Mouse (Mus musculus) T-helper 17 cell (primary cell): ENCODE data around the gene Ptpn6.

Source experiments
- in situ Hi-C, 2 experiments: fragments of 300-600 bp; cut with MboI, MseI; formaldehyde crosslinking; loops; 1 replicate in 1 of 2; 2 replicates in 1 of 2; pipeline ENCODE4 v1.15.1; 2025; ENCODE audit warnings: high pct_unique_total_duplicates in 2 of 2

The Ptpn6 gene

DNA sequence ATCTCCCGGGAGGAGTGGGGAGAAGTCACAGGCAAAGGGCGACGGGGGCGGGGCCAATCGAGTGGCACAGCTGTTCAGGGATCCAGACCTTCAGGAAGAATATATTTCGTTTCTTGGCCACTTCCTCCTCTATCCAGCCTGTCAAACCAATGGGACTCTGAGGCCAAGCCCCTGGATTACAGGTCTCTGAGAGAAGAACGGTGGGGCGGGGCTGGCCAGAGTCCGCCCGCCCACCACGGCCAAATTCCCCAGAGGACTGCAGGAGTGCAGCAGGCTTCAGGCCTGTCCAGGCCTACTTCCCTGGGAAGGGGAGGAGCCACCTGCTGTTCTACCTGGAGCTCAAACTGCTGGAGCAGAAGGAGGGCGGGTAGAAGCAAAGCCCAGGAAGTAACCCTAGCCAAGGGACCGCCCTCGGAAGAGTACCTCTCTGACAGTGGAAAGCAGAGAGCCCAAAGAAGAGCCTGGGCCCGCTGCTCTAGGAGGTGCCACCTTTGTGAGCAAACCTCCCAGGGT lies at the start of gene Ptpn6:
Gene Ptpn6 (minus strand): TSS at position 204 of the 513 bp plus-strand sequence.
- in situ Hi-C loops = no loop called here

DNA sequence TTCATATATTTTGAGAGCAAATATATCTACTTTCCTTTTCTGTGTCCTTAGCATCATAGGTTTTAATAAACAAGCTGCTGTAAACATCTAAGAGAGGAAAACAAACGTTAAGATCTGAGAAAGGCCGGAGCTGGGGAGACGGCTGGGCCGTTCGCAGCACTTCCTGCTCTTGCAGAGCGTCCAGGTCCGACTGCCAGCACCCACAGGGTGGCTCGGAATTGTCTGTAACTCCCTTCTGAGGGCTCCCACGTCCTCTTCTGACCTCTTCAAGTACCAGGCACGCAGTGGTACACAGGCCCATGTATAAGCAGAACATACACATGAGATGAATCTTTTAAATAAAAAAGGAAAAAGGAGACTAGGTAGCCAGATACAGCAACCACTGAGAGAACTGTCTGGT lies 49.2 kb upstream of the Ptpn6 start:
- in situ Hi-C loops = loop anchor here in 1 of 2 experiments (25.0 kb wide), 1 partner anchor 750 kb away; no protein-coding TSS in a partner anchor

DNA sequence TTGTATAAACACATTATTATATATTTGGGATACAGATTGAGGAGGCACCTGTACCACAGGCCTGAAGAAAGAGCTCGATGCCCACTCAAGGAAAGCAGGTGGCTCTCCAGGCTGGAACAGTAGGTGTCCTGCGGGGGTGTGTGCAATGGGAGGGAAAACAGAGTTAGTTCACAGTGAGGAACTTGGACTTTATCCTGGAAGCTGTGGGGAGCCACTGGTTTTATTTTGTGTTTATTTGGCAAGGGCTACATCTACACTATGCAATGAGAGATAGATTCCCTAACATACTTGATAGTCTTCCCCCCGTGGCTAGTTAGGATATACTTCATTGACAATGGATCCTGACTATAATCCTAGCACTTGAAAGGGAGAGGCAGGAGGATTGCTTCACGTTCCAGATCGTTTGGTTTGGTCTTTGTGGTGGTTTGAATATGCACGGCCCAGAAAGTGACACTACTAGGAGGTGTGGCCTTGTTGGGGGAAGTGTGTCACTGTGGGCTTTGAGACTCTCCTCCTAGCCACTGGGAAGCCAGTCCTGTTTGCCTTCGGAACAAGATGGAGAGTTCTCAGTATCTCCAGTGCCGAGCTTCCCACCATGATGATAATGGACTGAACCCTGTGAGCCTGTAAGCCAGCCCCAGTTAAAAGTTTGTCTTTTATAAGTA lies 48.4 kb upstream of the Ptpn6 start:
- in situ Hi-C loops = loop anchor here in 1 of 2 experiments (25.0 kb wide), 1 partner anchor 750 kb away; no protein-coding TSS in a partner anchor

DNA sequence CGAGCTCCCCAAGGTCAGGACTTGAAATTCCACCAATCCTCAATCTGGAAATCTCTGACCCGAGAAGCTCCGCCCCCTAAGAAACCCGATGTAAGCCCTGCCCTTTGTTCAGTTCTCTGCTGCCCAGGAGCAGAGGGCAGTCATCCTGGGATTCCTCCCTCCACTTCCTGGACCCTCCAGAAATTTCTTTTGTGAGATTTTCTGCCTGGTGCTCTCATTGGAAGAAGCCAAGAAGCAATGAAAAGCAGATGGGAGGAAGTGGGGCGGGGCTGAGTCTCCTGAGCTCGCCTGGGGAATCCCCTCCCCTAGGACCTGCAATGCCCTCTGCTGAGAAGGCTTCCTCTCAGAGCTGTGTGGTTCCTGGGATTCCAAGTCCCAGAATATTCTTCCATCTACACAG lies 43.9 kb upstream of the Ptpn6 start:
- in situ Hi-C loops = loop anchor here in 1 of 2 experiments (25.0 kb wide), 1 partner anchor 745 kb away; no protein-coding TSS in a partner anchor

DNA sequence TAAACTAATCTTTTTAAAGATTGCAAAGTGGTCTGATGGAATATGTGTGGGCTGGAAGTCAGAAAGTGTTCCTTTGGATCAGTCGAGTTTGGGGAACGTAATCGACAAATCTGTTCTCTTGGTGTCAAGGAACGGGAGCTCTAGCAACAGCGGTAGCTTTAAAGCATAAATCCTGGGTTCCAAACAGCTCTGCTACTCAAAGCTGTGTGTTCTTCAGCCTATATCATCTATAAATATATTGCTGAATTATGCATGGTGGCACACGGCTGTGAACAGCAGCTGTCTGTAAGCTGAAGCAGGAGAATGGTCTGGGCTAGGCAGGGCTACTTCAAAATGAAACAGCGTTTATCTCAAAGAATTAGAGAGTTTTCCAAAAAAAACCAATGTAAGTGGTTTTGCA lies 42.4 kb upstream of the Ptpn6 start:
- in situ Hi-C loops = loop anchor here in 1 of 2 experiments (25.0 kb wide), 1 partner anchor 744 kb away; no protein-coding TSS in a partner anchor

DNA sequence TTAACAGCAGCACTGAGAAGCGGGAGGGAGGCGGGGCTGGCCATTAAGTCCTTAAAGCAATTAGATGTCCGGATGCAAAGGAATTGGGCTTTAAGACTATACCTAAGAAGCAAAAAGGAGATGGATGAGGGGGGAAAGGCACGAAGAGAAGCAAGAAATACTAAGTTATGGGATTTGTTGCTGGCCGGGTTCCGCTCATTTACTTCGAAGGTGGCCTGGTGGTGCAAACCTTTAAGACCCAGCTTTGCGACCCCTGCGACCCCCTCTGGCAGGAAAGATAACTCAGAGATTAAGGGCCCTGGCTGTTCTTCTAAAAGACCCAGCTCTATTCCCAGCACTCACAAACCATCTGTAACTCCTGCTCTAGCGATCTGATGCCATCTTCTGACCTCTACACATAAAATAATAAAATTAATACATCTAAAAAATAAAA lies 41.5 kb upstream of the Ptpn6 start:
- in situ Hi-C loops = loop anchor here in 1 of 2 experiments (25.0 kb wide), 1 partner anchor 743 kb away; no protein-coding TSS in a partner anchor

DNA sequence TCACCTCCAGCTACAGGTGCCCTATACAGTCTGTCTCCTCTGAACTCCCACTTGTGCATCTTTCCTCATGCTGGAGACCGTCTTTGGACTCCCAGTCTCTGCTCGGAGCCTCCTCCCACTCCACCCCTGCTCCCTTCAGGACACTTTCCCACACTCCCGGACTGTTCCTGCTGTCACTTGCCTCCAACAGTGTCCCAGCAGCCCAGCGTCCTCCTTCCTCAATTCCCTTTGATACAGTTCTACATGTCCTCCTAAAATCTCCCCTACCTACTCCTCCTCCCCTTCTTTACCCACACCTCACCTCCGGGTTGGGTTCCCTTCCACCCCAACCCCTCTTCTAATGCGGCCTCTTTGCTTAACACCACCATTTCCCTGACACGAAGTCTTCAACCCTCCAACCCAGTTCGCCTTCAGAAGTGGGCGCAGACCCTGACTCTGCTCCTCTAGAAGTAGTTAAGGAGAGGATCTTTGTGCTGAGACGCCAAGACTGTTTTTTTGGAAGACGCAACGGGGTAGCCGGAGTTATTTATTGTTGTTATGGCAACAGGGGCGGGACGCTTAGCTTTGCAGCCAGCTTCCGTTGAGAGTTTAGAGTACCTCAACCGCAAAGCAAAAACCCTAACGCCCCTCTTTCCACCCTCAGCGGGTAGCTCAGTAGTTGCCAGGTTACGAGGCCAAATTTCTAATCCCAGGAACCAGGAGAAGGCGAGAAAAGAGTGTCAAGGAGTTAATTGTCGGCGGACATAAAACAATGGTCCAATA lies 40.9 kb upstream of the Ptpn6 start, which contains the start of gene Lrrc23:
Gene Lrrc23 (minus strand): TSS at position 506 of the 762 bp plus-strand sequence.
- in situ Hi-C loops = loop anchor here in 1 of 2 experiments (25.0 kb wide), 1 partner anchor 742 kb away; no protein-coding TSS in a partner anchor

DNA sequence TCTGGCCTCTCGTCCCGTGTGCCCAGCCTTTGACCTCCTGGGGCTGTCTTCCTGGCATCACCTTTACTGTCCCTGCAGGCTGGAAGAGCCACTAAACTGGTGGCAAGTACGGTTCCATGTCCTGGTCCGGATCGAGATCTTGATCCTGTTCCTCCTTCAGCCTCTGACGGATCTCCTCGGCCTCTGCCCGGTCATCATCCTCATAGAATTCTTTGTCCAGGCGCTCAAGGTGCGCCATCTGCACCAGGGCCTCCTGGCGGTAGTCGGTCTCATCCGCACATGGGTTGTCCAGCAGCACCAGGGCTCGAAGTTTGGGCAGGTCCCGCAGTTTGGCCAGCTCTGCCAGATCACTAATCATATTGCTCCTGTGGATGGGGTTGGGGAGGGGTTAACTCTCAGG lies 32.0 kb upstream of the Ptpn6 start:
- in situ Hi-C loops = no loop called here

DNA sequence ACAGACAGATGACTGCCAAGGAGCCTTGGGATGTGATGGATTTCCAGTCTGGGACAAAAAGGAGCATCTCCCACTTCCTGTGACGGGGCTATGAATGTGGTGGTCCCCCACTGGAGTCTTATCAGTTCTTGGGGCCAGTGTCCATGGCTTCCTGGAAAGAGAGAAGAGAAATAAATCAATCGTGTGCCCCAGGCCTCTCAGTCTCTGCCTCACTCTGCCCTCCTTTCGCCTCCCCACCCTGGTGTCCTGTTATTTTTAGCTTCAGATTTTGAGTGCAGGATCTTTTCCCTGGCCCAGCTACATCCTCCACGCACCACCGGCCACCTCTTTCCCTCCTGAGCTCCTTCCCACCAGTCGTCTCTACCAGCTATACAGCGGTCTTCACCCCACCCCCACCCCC lies 31.5 kb upstream of the Ptpn6 start:
- in situ Hi-C loops = no loop called here

DNA sequence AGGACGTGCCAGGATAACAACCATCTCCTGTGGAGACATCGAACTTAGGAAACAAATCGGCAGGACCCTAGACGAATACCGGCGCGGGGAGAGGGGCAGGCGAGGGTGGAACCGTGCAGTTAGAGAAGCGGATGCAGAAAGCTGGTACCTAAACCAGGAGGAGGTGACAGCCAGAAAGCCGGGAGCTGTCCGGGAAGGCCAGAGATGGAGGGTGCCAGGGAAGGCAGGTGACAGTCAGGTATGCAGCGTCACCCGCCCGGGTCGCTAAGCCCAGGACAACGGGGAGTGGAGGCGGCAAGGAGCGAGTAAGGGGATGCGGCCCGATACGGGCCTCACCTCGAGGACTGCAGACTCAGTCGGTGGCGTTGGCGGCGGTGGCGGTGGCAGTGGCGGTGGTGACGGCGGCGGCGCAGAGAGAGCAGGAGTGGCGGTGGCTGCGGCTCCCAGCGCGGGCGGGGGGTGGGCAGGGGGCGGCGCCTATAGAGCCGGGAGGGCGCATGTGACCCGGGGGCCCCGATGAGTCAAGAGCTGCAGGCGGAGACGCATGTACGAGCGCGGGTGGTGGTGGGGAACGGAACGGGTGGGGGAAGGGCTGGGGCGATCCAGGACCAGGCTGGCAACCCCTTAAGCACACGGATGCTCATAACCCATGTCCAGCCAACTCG lies 30.7 kb upstream of the Ptpn6 start, which contains the start of gene Eno2:
Gene Eno2 (minus strand): TSS at position 573 of the 665 bp plus-strand sequence.
- in situ Hi-C loops = no loop called here

DNA sequence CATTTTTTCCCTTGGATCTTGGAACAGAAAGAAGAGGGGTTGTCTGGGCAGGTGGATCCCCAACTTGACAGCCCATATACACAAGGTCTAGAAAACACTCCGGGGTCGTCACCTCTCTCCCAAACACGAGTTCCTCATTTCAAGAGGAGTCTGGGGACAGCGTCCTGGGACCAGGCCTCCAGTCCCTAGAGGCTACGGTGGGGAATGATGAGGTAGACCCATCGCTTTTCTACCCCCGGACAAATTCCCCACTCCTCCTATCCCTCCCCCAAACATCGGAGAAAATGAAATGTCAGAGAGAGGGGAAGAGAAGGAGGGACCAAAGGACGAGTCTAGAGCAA lies 30.2 kb upstream of the Ptpn6 start:
- in situ Hi-C loops = no loop called here

DNA sequence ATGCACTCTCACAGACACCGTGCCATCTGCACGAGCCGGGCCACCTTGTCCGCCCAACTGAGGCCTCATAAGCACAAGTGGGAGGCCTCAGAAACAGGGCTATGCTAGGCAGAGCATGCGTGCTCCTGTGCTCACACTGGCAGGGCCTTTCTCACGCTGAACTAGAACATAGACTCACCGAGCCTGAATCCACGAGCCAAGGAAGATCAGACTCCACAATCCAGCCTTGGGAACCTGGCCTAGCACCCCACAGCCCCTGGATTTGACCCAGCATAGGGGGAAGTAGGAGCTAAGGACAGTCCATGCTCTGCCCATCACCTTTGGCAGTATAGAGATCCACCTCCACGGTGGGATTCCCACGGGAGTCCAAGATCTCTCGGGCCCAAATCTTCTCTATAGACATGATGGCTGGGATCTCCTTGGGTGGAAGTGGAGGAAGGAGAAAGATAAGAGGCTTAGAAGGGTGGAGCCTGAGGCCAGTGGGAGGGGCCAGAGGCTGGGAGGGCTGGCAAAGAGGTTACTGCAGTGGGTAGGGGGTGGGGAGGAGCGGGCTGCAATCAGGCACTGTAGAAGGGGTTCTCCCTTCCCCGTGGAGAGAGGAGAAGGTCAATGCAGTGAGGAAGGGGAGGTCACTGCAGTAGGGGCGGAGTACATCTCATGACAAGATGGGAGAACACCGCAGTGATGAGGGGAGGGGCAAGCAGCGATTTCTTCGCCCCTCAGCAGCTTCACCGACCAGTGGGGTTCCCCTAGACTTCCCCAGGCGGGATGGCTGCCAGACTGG lies 29.6 kb upstream of the Ptpn6 start:
- in situ Hi-C loops = no loop called here

DNA sequence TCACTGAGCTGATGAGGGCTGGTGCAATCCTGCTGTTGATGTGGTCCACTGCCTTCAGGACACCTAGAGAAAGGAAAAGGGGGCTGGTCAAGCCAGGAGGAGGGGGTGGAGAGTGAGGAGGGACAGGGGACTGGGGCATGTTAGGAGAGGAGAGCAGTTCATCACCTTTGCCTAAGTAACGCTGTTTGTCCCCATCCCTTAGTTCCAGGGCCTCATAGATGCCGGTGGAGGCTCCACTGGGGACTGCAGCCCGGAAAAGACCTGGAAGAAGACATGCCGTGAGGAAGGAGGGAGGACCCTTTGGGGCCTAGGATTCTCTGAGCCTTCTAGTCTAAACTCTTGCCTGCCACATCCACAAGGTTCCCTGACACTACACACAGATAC lies 29.0 kb upstream of the Ptpn6 start:
- in situ Hi-C loops = no loop called here

DNA sequence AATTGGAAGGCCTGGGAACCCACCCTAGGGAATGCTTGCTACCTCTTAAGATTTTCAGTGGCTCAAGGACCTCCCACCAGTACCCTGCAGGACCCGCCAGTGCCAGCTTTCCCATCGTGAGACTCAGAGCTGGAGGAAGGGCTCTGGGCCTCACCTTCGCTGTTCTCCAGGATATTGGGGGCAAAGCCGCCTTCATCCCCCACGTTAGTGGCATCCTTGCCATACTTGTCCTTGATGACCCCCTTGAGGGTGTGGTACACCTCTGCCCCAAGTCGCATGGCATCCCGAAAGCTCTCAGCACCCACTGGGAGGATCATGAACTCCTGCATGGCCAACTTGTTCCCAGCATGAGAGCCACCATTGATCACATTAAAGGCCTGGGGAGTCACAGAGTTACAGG lies 27.4 kb upstream of the Ptpn6 start:
- in situ Hi-C loops = no loop called here

DNA sequence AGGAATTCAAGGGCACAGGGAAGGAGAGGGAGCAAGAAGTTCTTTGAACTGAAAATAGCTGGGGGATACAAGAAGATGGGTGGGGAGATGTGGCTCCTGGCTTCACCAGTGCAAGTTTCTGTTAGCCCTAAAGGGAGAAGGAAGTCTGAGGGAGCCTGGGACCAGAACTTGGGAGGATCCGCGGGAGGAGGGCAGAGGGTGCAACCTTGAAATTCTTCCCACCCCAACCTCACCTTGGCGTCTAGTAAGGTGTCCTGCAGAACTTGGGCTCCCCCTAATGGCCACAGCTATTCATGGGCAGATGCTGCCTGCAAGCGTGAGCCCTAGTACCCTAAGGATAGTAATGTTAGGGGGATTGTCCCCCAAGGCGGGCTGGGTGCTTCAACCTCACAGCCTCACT lies 20.7 kb upstream of the Ptpn6 start:
- in situ Hi-C loops = loop anchor here in 1 of 2 experiments (5.0 kb wide), 1 partner anchor 47 kb away; the partner anchor contains the start of genes Emg1 and Phb2

DNA sequence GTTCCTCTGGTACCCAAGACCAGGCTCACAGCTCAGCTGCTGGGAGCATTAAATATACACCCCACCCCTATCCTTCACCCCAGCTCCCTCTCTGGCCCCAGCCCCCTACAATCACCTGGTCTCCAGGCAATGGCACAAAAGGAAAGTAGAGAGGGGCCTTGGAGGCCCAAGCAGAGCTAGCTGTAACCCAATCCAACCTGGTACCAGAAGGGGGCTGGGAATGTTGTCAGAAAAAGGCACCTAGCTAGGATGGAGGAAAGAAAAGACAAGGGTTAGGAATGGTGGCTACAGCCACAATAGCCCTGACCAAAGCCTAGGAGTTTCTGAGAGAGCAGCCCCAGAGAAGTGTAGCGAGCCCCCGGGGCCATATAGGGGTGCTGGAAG lies 20.3 kb upstream of the Ptpn6 start:
- in situ Hi-C loops = loop anchor here in 1 of 2 experiments (5.0 kb wide), 1 partner anchor 47 kb away; the partner anchor contains the start of genes Emg1 and Phb2

DNA sequence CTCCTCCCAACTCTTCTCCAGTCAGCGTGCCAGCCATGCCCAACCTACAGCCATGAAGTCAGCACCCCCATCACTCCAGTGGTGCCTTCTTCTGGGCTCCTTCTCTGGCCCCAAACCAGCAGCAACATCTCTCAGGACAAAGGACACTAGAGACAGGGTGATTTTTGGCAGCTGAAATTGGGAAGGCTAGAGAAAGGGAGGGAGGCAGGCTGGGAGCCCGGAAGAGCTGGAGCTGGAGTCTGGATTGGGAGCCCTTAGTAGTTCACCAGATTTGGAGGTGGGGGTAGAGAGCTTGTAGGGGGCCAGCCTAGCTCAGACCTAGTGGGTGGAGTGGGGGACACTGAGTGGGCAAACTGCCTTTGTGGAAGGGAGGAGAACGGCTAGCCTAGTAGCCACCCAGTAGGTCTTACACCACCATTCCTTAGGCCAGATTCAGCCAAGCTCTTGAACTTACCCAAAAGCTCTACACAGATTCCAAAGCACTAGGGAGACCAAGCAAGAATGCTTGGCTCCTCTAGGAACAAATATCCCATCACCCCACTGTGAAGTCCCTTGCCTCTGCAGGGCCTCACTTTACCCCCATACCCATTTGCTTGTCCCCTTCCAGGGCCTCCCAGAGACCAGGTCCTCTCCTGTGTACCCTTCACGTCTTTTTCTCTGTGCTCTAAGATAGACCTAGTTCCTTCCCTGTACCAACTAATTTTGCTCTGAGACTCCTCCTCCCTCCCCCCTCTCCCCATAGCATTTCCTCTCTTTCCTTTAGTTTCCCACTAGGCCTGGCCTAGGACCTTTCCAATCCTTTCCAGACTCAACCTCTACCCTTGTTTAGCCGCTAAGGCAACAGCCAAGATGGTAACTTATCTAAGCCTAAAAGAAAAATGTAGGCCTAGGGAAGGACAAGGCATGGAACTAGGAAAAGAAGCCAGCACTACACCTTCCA lies 19.7 kb upstream of the Ptpn6 start:
- in situ Hi-C loops = loop anchor here in 1 of 2 experiments (5.0 kb wide), 1 partner anchor 46 kb away; the partner anchor contains the start of genes Emg1 and Phb2

DNA sequence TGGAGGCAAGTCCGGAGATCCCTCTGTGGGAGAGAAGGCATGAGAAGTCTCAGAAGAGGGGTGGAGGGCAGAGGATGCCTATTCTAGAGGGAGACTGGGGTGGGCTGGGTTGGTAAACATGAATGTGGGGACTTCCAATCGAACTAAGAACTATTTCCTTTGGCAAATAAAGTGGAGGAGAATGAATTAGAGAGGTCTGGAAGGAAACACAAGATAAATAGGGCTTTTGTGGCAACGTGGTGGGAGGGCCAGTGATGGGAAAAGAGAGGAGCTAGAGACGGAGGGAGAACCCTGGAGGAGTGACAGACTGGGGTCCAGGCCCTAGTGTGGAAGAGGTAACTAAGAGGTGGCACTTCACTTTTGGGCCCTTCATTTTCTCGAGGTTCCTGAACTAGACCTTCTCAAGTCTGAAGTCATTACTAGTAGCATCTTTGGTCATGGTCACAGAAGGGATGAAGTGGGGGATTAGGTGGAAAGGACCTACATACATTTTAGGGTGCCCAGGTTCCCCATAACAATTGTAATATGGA lies 18.9 kb upstream of the Ptpn6 start:
- in situ Hi-C loops = loop anchor here in 1 of 2 experiments (5.0 kb wide), 1 partner anchor 45 kb away; the partner anchor contains the start of genes Emg1 and Phb2
